Mouse (Mus musculus): Measurements from ENCODE around the gene Zfp119a. TPM values are rescaled to one million over a fixed set of nuclear protein-coding genes. Genes with fewer than 3 reads are reported as not detected.
"Not testable (repeated sequence)": the region's sequence is repeated elsewhere in the genome, so short reads cannot be mapped to it uniquely, and the experiment has no call there.

The Zfp119a gene
- polyA plus RNA-seq (2015; fragmentation: Nextera tagmentation; extraction: Ambion mirVana) = 8.7 and 10.1 TPM in 2 replicates

- H3K36me3 ChIP-seq; H3K9me3 ChIP-seq (replicated peaks); H3K4me1 ChIP-seq; H3K27me3 ChIP-seq: not testable (repeated sequence)
- under 1% methylated on average over 31 of the region's 53 CpGs for WGBS
- H3K4me2 ChIP-seq (replicated peaks) = peak within 1 kb of the TSS; percentile 55
- H3K9ac ChIP-seq = peak within 1 kb of the TSS; percentile 33
- H3K4me3 ChIP-seq (replicated peaks) = peak within 1 kb of the TSS; percentile 53
- H3K27ac ChIP-seq (replicated peaks) = peak within 1 kb of the TSS; percentile 84
- ATAC-seq (ENCODE audit: insufficient number of reproducible peaks, low FRiP score, low TSS enrichment, low read depth) = peak; percentile 99
These were observed at the start of gene Zfp119a for GRCm38 (mm10) chr17:55878636-55879369. Gene Zfp119a, minus strand, starts transcription at chr17:55878930.

- H3K27ac ChIP-seq (replicated peaks) = no peak overlapping the region
- no peaks in the 10 kb centered on the region for H3K27me3 ChIP-seq
- no peaks in the 10 kb centered on the region for H3K36me3 ChIP-seq
- no peak for ATAC-seq (ENCODE audit: insufficient number of reproducible peaks, low FRiP score, low TSS enrichment, low read depth)
- no peak overlapping the region for H3K4me2 ChIP-seq (replicated peaks)
- H3K9ac ChIP-seq = no peak overlapping the region
- H3K4me1 ChIP-seq = no peaks in the 10 kb centered on the region
- no peak overlapping the region for H3K4me3 ChIP-seq (replicated peaks)
- H3K9me3 ChIP-seq (replicated peaks) = no peaks in the 10 kb centered on the region
These were observed 27.9 kb upstream of the Zfp119a start for GRCm38 (mm10) chr17:55906669-55907068.

- no peaks in the 10 kb centered on the region for H3K9me3 ChIP-seq (replicated peaks)
- no peak overlapping the region for H3K4me2 ChIP-seq (replicated peaks)
- no peak overlapping the region for H3K9ac ChIP-seq
- no peaks in the 10 kb centered on the region for H3K27me3 ChIP-seq
- H3K4me1 ChIP-seq = no peaks in the 10 kb centered on the region
- no peak overlapping the region for H3K4me3 ChIP-seq (replicated peaks)
- no peak for ATAC-seq (ENCODE audit: insufficient number of reproducible peaks, low FRiP score, low TSS enrichment, low read depth)
- 77% methylated on average over 6 of the region's 6 CpGs for WGBS
- H3K36me3 ChIP-seq = no peaks in the 10 kb centered on the region
- H3K27ac ChIP-seq (replicated peaks) = no peak overlapping the region
These were observed 25.4 kb upstream of the Zfp119a start for GRCm38 (mm10) chr17:55904131-55904530.

DNA sequence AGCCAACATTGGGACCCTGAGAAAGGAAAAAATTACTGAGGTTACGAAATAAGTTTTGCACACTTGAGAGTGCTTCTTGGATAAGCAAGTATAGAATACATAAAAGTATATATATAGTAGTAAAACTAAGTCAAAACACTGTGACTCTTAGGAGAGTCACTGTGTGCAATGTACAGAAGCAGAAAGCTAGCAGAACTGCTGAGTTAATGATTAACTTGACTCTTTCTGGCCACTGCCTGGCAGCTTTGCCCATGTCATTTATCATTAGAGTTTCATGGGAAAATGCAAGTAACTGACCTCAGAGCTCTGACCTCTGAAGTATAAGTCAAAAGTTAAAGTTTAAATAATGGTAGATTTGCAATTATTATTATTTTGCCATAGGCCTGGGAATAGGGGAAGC lies 25.0 kb upstream of the Zfp119a start:
- no peaks in the 10 kb centered on the region for H3K4me1 ChIP-seq
- WGBS = 96% methylated on average over 1 of the region's 1 CpGs
- no peak for ATAC-seq (ENCODE audit: insufficient number of reproducible peaks, low FRiP score, low TSS enrichment, low read depth)
- no peaks in the 10 kb centered on the region for H3K27me3 ChIP-seq
- no peaks in the 10 kb centered on the region for H3K9me3 ChIP-seq (replicated peaks)
- H3K4me2 ChIP-seq (replicated peaks) = no peak overlapping the region
- H3K9ac ChIP-seq = no peak overlapping the region
- H3K4me3 ChIP-seq (replicated peaks) = no peak overlapping the region
- H3K36me3 ChIP-seq = no peaks in the 10 kb centered on the region; the same call in 1 of the 2 replicates
- H3K27ac ChIP-seq (replicated peaks) = no peak overlapping the region

- ATAC-seq (ENCODE audit: insufficient number of reproducible peaks, low FRiP score, low TSS enrichment, low read depth) = no peak
- 76% methylated on average over 2 of the region's 2 CpGs for WGBS
- H3K4me1 ChIP-seq = no peaks in the 10 kb centered on the region
- 0 out of 2 replicates have a peak, but pooled peaks cover 5% of the 10 kb centered on the region for H3K9me3 ChIP-seq (replicated peaks)
- no peak overlapping the region for H3K4me3 ChIP-seq (replicated peaks)
- no peak overlapping the region for H3K4me2 ChIP-seq (replicated peaks)
- H3K9ac ChIP-seq = no peak overlapping the region
- no peak overlapping the region for H3K27ac ChIP-seq (replicated peaks)
- no peaks in the 10 kb centered on the region for H3K27me3 ChIP-seq
- H3K36me3 ChIP-seq = peaks cover 5% of the 10 kb centered on the region
These were observed 24.4 kb upstream of the Zfp119a start for GRCm38 (mm10) chr17:55903087-55903486.

GRCm38 (mm10) chr17:55892406-55892955 lies 13.8 kb upstream of the Zfp119a start:
- WGBS = 9% methylated on average over 6 of the region's 8 CpGs
- H3K4me1 ChIP-seq; H3K9me3 ChIP-seq (replicated peaks); ATAC-seq (ENCODE audit: insufficient number of reproducible peaks, low FRiP score, low TSS enrichment, low read depth); H3K27me3 ChIP-seq; H3K36me3 ChIP-seq: not testable (repeated sequence)
- Histone ChIP-seq H3K9ac (0 out of 2 replicates have a peak overlapping the region, but pooled peaks have one; percentile 6), H3K4me3 (replicated peaks) (peak overlapping the region; percentile 53), H3K4me2 (replicated peaks) (peak overlapping the region; percentile 47), H3K27ac (replicated peaks) (peak overlapping the region; percentile 65; the same call in 1 of the 2 replicates)

- WGBS = 55% methylated on average over 2 of the region's 2 CpGs
- Histone ChIP-seq H3K27me3 (no peaks in the 10 kb centered on the region; the same call in 1 of the 2 replicates), H3K4me3 (replicated peaks) (no peak overlapping the region), H3K4me2 (replicated peaks) (no peak overlapping the region), H3K4me1 (no peaks in the 10 kb centered on the region), H3K9me3 (replicated peaks) (no peaks in the 10 kb centered on the region), H3K9ac (no peak overlapping the region), H3K36me3 (no peaks in the 10 kb centered on the region), H3K27ac (replicated peaks) (no peak overlapping the region)
- ATAC-seq (ENCODE audit: insufficient number of reproducible peaks, low FRiP score, low TSS enrichment, low read depth) = no peak
These were observed 6.2 kb upstream of the Zfp119a start for GRCm38 (mm10) chr17:55884912-55885311.

GRCm38 (mm10) chr17:55883631-55884030 lies 4.9 kb upstream of the Zfp119a start:
- Histone ChIP-seq H3K4me1 (0 out of 2 replicates have a peak, but pooled peaks cover 3% of the 10 kb centered on the region), H3K9me3 (replicated peaks) (no peaks in the 10 kb centered on the region), H3K4me3 (replicated peaks) (no peak overlapping the region), H3K4me2 (replicated peaks) (no peak overlapping the region), H3K27ac (replicated peaks) (no peak overlapping the region), H3K36me3 (no peaks in the 10 kb centered on the region), H3K27me3 (no peaks in the 10 kb centered on the region; the same call in 1 of the 2 replicates), H3K9ac (no peak overlapping the region)
- no peak for ATAC-seq (ENCODE audit: insufficient number of reproducible peaks, low FRiP score, low TSS enrichment, low read depth)
- WGBS = 40% methylated on average over 2 of the region's 2 CpGs

- under 1% methylated on average over 7 of the region's 8 CpGs for WGBS
- H3K27me3 ChIP-seq; H3K9ac ChIP-seq; H3K36me3 ChIP-seq; H3K4me1 ChIP-seq; H3K9me3 ChIP-seq (replicated peaks): not testable (repeated sequence)
- ATAC-seq (ENCODE audit: insufficient number of reproducible peaks, low FRiP score, low TSS enrichment, low read depth) = peak; percentile 12; the same call in 1 of the 2 replicates
- peak overlapping the region; percentile 53 for H3K4me3 ChIP-seq (replicated peaks)
- H3K27ac ChIP-seq (replicated peaks) = peak overlapping the region; percentile 84
- peak overlapping the region; percentile 52 for H3K4me2 ChIP-seq (replicated peaks)
These were observed 471 bp downstream of the Zfp119a start for GRCm38 (mm10) chr17:55878282-55878635.

DNA sequence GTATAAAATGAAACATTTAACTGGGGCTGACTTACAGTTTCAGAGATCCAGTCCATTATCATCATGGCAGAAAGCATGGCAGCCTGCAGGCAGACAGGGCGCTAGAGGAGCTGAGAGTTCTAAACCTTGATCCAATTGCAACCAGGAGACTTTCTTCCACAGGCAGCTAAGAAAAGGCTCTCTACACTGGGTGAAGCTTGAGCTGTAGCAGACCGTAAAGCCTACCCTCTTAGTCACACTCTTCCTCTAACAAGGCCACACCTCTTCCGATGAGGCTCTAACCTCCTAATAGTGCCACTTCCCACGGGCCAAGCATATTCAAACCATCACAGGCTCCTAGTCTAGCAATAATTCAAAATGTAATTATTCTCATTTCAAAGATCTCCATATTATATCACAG lies 1.5 kb downstream of the Zfp119a start:
- ATAC-seq (ENCODE audit: insufficient number of reproducible peaks, low FRiP score, low TSS enrichment, low read depth) = no peak
- Histone ChIP-seq H3K4me3 (replicated peaks) (no peak overlapping the region), H3K27ac (replicated peaks) (no peak overlapping the region), H3K4me2 (replicated peaks) (no peak overlapping the region), H3K9ac (no peak overlapping the region), H3K36me3 (no peaks in the 10 kb centered on the region), H3K4me1 (0 out of 2 replicates have a peak, but pooled peaks cover 8% of the 10 kb centered on the region), H3K9me3 (replicated peaks) (no peaks in the 10 kb centered on the region), H3K27me3 (no peaks in the 10 kb centered on the region)
- WGBS = 81% methylated on average over 4 of the region's 4 CpGs

GRCm38 (mm10) chr17:55843067-55843466 lies 35.7 kb downstream of the Zfp119a start:
- no peaks in the 10 kb centered on the region for H3K27me3 ChIP-seq
- 86% methylated on average over 4 of the region's 4 CpGs for WGBS
- H3K36me3 ChIP-seq = no peaks in the 10 kb centered on the region
- no peak overlapping the region for H3K4me2 ChIP-seq (replicated peaks)
- no peaks in the 10 kb centered on the region for H3K4me1 ChIP-seq
- no peak overlapping the region for H3K4me3 ChIP-seq (replicated peaks)
- no peak overlapping the region for H3K9ac ChIP-seq
- ATAC-seq (ENCODE audit: insufficient number of reproducible peaks, low FRiP score, low TSS enrichment, low read depth) = no peak
- no peaks in the 10 kb centered on the region for H3K9me3 ChIP-seq (replicated peaks)
- no peak overlapping the region for H3K27ac ChIP-seq (replicated peaks)

GRCm38 (mm10) chr17:55821566-55821965 lies 57.2 kb downstream of the Zfp119a start:
- Histone ChIP-seq H3K27me3 (no peaks in the 10 kb centered on the region), H3K4me2 (replicated peaks) (no peak overlapping the region), H3K9ac (no peak overlapping the region), H3K4me1 (no peaks in the 10 kb centered on the region), H3K27ac (replicated peaks) (no peak overlapping the region), H3K9me3 (replicated peaks) (no peaks in the 10 kb centered on the region), H3K36me3 (no peaks in the 10 kb centered on the region), H3K4me3 (replicated peaks) (no peak overlapping the region)
- 63% methylated on average over 1 of the region's 1 CpGs for WGBS
- ATAC-seq (ENCODE audit: insufficient number of reproducible peaks, low FRiP score, low TSS enrichment, low read depth) = no peak
